ENCODE assay signal across 8 mouse cellular contexts in genomic region chr4:108620536-108620935, GRCm38 (mm10). TPM values are rescaled to one million over a fixed set of nuclear protein-coding genes. Genes with fewer than 3 reads are reported as not detected.
DNase-seq lines count a peak whose midpoint lies in the region; ATAC-seq and TF ChIP-seq lines count a peak whose summit lies in the region.

No protein-coding gene starts in this region.

- peak overlapping the region; percentile 95 for H3K4me3 ChIP-seq in cerebellum, adult 2 months (replicated peaks; ENCODE audit: insufficient read depth, low read depth, low read length)
- H3K4me3 ChIP-seq in intestine, embryonic 15.5 days (replicated peaks), result peak overlapping the region; percentile 92
- H3K4me3 ChIP-seq in midbrain, embryonic 15.5 days, result peak overlapping the region; percentile 89

- no peak for TF ChIP-seq POLR2A in cerebellum, adult 2 months (IDR thresholded peaks at IDR 0.05; ENCODE audit: borderline replicate concordance, insufficient read depth, low read length)

- H3K27me3 ChIP-seq in cerebellum, adult 2 months (ENCODE audit: control insufficient read depth, insufficient read depth, low read length), result no peaks in the 10 kb centered on the region
- no peaks in the 10 kb centered on the region for H3K27me3 ChIP-seq in intestine, embryonic 15.5 days (replicated peaks)
- H3K27me3 ChIP-seq in midbrain, embryonic 15.5 days (replicated peaks), result no peaks in the 10 kb centered on the region

- 0 out of 2 replicates have a peak, but pooled peaks have one; percentile 0 for ATAC-seq in intestine, embryonic 15.5 days
- ATAC-seq in midbrain, embryonic 15.5 days (replicated peaks), result peak; percentile 3; the same call in 1 of the 2 replicates

- peak overlapping the region; percentile 84 for H3K4me2 ChIP-seq in intestine, embryonic 15.5 days (replicated peaks)
- peak overlapping the region; percentile 84 for H3K4me2 ChIP-seq in midbrain, embryonic 15.5 days

- TF ChIP-seq CTCF in cerebellum, adult 2 months (IDR thresholded peaks at IDR 0.05; ENCODE audit: borderline replicate concordance, insufficient read depth, low read depth, low read length), result no peak

- H3K9me3 ChIP-seq in intestine, embryonic 15.5 days, result no peaks in the 10 kb centered on the region
- H3K9me3 ChIP-seq in midbrain, embryonic 15.5 days, result no peaks in the 10 kb centered on the region

- peak; percentile 30 to 39 for DNase-seq in cerebellum, adult 2 months
- DNase-seq in cerebellum, postnatal 4 days (ENCODE audit: low spot score in 2 of 2), result no peak
- peak; percentile 10 for DNase-seq in thymus, postnatal 14 days
- no peak for DNase-seq in thymus, postnatal 4 days
- no peak for DNase-seq in spleen, postnatal 10 days (ENCODE audit: low spot score in 2 of 2)
- DNase-seq in left cerebral cortex, adult 11 months (ENCODE audit: low spot score), result no peak

- H3K36me3 ChIP-seq in intestine, embryonic 15.5 days, result peaks cover 12% of the 10 kb centered on the region; the same call in 1 of the 2 replicates
- H3K36me3 ChIP-seq in midbrain, embryonic 15.5 days (replicated peaks), result peaks cover 9% of the 10 kb centered on the region

- WGBS in cerebellum, adult 2 months, result 4% methylated on average over 8 of the region's 8 CpGs
- 13% methylated on average over 8 of the region's 8 CpGs for WGBS in intestine, embryonic 15.5 days
- 14% methylated on average over 8 of the region's 8 CpGs for WGBS in midbrain, embryonic 15.5 days

- H3K9ac ChIP-seq in intestine, embryonic 15.5 days, result peak overlapping the region; percentile 93
- H3K9ac ChIP-seq in midbrain, embryonic 15.5 days, result peak overlapping the region; percentile 99

- H3K27ac ChIP-seq in cerebellum, adult 2 months (ENCODE audit: insufficient read depth, low read length), result peak overlapping the region; percentile 77
- peak overlapping the region; percentile 89 for H3K27ac ChIP-seq in intestine, embryonic 15.5 days
- H3K27ac ChIP-seq in midbrain, embryonic 15.5 days, result peak overlapping the region; percentile 94

- peaks cover 9% of the 10 kb centered on the region for H3K4me1 ChIP-seq in cerebellum, adult 2 months (ENCODE audit: control insufficient read depth, insufficient read depth, low read length)
- peaks cover 7% of the 10 kb centered on the region for H3K4me1 ChIP-seq in intestine, embryonic 15.5 days (replicated peaks)
- peaks cover 17% of the 10 kb centered on the region for H3K4me1 ChIP-seq in midbrain, embryonic 15.5 days

RNA-seq across cellular contexts. Expression of gene Cc2d1b, which starts 0.8 kb away (rescaled TPM):
- 48.1 and 50.0 TPM in 2 replicates for polyA plus RNA-seq in cerebellum, adult 2 months (2012; rRNA removed)
- 30.9 and 33.9 TPM in 2 replicates for polyA plus RNA-seq in intestine, embryonic 15.5 days (2015; fragmentation: Nextera tagmentation; extraction: Ambion mirVana)
- polyA plus RNA-seq in midbrain, embryonic 15.5 days (2015; fragmentation: Nextera tagmentation; extraction: Ambion mirVana), result 19.7 and 24.4 TPM in 2 replicates

RNA-seq across cellular contexts. Expression of gene Orc1, which starts 41.3 kb away (rescaled TPM):
- 0.11 and 0.18 TPM in 2 replicates for polyA plus RNA-seq in cerebellum, adult 2 months (2012; rRNA removed)
- 11.1 and 11.9 TPM in 2 replicates for polyA plus RNA-seq in intestine, embryonic 15.5 days (2015; fragmentation: Nextera tagmentation; extraction: Ambion mirVana)
- polyA plus RNA-seq in midbrain, embryonic 15.5 days (2015; fragmentation: Nextera tagmentation; extraction: Ambion mirVana), result 0.98 and 1.7 TPM in 2 replicates

RNA-seq across cellular contexts. Expression of gene Prpf38a, which starts 41.4 kb away (rescaled TPM):
- 31.8 and 34.6 TPM in 2 replicates for polyA plus RNA-seq in cerebellum, adult 2 months (2012; rRNA removed)
- 79.0 and 81.9 TPM in 2 replicates for polyA plus RNA-seq in intestine, embryonic 15.5 days (2015; fragmentation: Nextera tagmentation; extraction: Ambion mirVana)
- polyA plus RNA-seq in midbrain, embryonic 15.5 days (2015; fragmentation: Nextera tagmentation; extraction: Ambion mirVana), result 77.2 and 78.1 TPM in 2 replicates

Comparison
In these comparisons a context has a peak if more than half of its experiments do, and no peak if none do; other contexts are left out.
1. DNase-seq: peak in cerebellum, adult 2 months (2 of 2) and thymus, postnatal 14 days (single experiment); none in cerebellum, postnatal 4 days (0 of 2), thymus, postnatal 4 days (single experiment), spleen, postnatal 10 days (0 of 2) and left cerebral cortex, adult 11 months (single experiment).
2. Peak in every context shown above with its lines, with median percentiles within 50 percentile points of each other: H3K27ac ChIP-seq and H3K4me3 ChIP-seq.